Mouse (Mus musculus) A20 (cell line): ENCODE data around the gene Ppp1r13b.
A peak's percentile ranks its signal among the peaks of the same experiment; 100 is the strongest.

Experiments used
- DNase-seq: peaks from one replicate; pipeline ENCODE4 v3.0.0-alpha.2; 2011; ENCODE audit warnings: low read depth, low spot score

The Ppp1r13b gene

GRCm38 (mm10) chr12:111794102-111794501 is 113.8 kb downstream of the Ppp1r13b start:
- no peak for DNase-seq

- DNase-seq, result no peak
These were observed 116.3 kb downstream of the Ppp1r13b start for GRCm38 (mm10) chr12:111791474-111792104.

GRCm38 (mm10) chr12:111790631-111791030 is 117.3 kb downstream of the Ppp1r13b start:
- no peak for DNase-seq

GRCm38 (mm10) chr12:111790090-111790489 is 117.8 kb downstream of the Ppp1r13b start:
- no peak for DNase-seq

- DNase-seq, result no peak
These were observed 120.9 kb downstream of the Ppp1r13b start for GRCm38 (mm10) chr12:111787015-111787414.

GRCm38 (mm10) chr12:111785174-111785573 is 122.7 kb downstream of the Ppp1r13b start:
- no peak for DNase-seq

GRCm38 (mm10) chr12:111779544-111779943 is 128.4 kb downstream of the Ppp1r13b start:
- peak; percentile 24 for DNase-seq
